Mouse (Mus musculus) spleen, adult 12 weeks (tissue): ENCODE results near the gene Napsa.

Experiments
- DNase-seq: peaks from one replicate; pipeline ENCODE4 v3.0.0; 2022; ENCODE audit warnings: low spot score

Gene Napsa

GRCm38 (mm10) chr7:44538756-44539624, 33.2 kb upstream of the Napsa start:
- no peak for DNase-seq

GRCm38 (mm10) chr7:44542555-44542954, 29.6 kb upstream of the Napsa start:
- no peak for DNase-seq

GRCm38 (mm10) chr7:44543071-44543470, 29.1 kb upstream of the Napsa start:
- DNase-seq = no peak

- no peak for DNase-seq
These were observed 25.9 kb upstream of the Napsa start for GRCm38 (mm10) chr7:44546274-44546673.

- DNase-seq = no peak
These were observed 25.1 kb upstream of the Napsa start for GRCm38 (mm10) chr7:44547041-44547440.

- DNase-seq = no peak
These were observed 24.5 kb upstream of the Napsa start for GRCm38 (mm10) chr7:44547725-44548124.

GRCm38 (mm10) chr7:44548497-44549087, 23.6 kb upstream of the Napsa start, which contains the start of gene Pold1:
TSS of gene Pold1 (minus strand) at chr7:44548849.
- peak; percentile 100 for DNase-seq

GRCm38 (mm10) chr7:44549621-44550408, 22.4 kb upstream of the Napsa start:
- DNase-seq = no peak

GRCm38 (mm10) chr7:44550409-44550678, 21.8 kb upstream of the Napsa start:
- DNase-seq = no peak

GRCm38 (mm10) chr7:44551301-44551700, 20.9 kb upstream of the Napsa start:
- no peak for DNase-seq

GRCm38 (mm10) chr7:44551731-44552130, 20.4 kb upstream of the Napsa start:
- no peak for DNase-seq

GRCm38 (mm10) chr7:44552141-44552908, 19.9 kb upstream of the Napsa start:
- DNase-seq = no peak

GRCm38 (mm10) chr7:44553196-44553764, 18.9 kb upstream of the Napsa start:
- peak; percentile 69 for DNase-seq

GRCm38 (mm10) chr7:44553826-44554225, 18.4 kb upstream of the Napsa start, which contains the start of gene Nr1h2:
TSS of gene Nr1h2 (minus strand) at chr7:44553951.
- DNase-seq = peak; percentile 95

- DNase-seq = no peak
These were observed 14.6 kb upstream of the Napsa start for GRCm38 (mm10) chr7:44557629-44558028.

GRCm38 (mm10) chr7:44560435-44561400, 11.5 kb upstream of the Napsa start:
- DNase-seq = peak; percentile 63

GRCm38 (mm10) chr7:44563284-44563683, 8.9 kb upstream of the Napsa start:
- no peak for DNase-seq

GRCm38 (mm10) chr7:44564486-44564885, 7.7 kb upstream of the Napsa start:
- no peak for DNase-seq

- DNase-seq = no peak
These were observed 6.8 kb upstream of the Napsa start for GRCm38 (mm10) chr7:44565414-44565813.

- no peak for DNase-seq
These were observed 3.4 kb upstream of the Napsa start for GRCm38 (mm10) chr7:44568803-44569202.
